Mouse (Mus musculus): ENCODE results near the gene Ltbp2. TPM values are rescaled to one million over a fixed set of nuclear protein-coding genes. Genes with fewer than 3 reads are reported as not detected.

The Ltbp2 gene
- polyA plus RNA-seq, 1 experiment from 2014 or later: 18.6 TPM

DNA sequence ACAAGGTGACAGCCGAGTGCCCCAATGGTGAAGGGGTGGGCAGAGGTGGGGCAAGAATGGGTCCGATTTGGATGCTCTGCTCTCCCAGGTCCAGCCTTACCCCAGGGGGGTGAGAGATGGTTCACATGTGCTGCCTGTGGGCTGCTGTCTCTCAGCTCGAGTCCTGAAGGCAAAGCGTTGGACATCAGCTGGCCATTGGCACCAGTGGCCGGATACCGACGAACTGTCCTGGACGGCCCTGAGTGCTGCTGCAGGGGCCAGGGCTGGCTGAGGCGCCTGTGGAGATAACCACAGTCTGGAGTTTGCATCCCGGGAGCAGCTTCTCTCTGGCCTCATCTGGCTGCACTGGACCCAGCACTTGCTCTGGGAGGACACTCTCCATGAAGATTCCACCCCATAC lies 44.7 kb downstream of the Ltbp2 start:
- no peak for ATAC-seq (ENCODE audit: low read depth)
- no peaks in the 10 kb centered on the region for H3K36me3 ChIP-seq (ENCODE audit: control insufficient read depth, insufficient read depth, low read length)
- H3K9me3 ChIP-seq (ENCODE audit: control insufficient read depth, low read length): no peaks in the 10 kb centered on the region
- peaks cover 5% of the 10 kb centered on the region; the same call in 1 of the 2 replicates for H3K4me1 ChIP-seq (replicated peaks; ENCODE audit: control insufficient read depth, insufficient read depth, low read length)
- H3K4me2 ChIP-seq (ENCODE audit: low read depth, low read length): no peak overlapping the region
- no peak overlapping the region for H3K27ac ChIP-seq (ENCODE audit: low read length)
- WGBS: 66% methylated on average over 10 of the region's 10 CpGs
- no peaks in the 10 kb centered on the region for H3K27me3 ChIP-seq (ENCODE audit: control insufficient read depth, insufficient read depth, low read depth, low read length)
- no peak overlapping the region for H3K9ac ChIP-seq (ENCODE audit: low read length)
- H3K4me3 ChIP-seq (ENCODE audit: low read length): no peak overlapping the region

GRCm38 (mm10) chr12:84831141-84831540 lies 45.2 kb downstream of the Ltbp2 start:
- no peaks in the 10 kb centered on the region for H3K9me3 ChIP-seq (ENCODE audit: control insufficient read depth, low read length)
- H3K4me1 ChIP-seq (replicated peaks; ENCODE audit: control insufficient read depth, insufficient read depth, low read length): peaks cover 5% of the 10 kb centered on the region; the same call in 1 of the 2 replicates
- H3K4me2 ChIP-seq (ENCODE audit: low read depth, low read length): no peak overlapping the region
- H3K4me3 ChIP-seq (ENCODE audit: low read length): no peak overlapping the region
- H3K9ac ChIP-seq (ENCODE audit: low read length): no peak overlapping the region
- no peaks in the 10 kb centered on the region for H3K27me3 ChIP-seq (ENCODE audit: control insufficient read depth, insufficient read depth, low read depth, low read length)
- no peak for ATAC-seq (ENCODE audit: low read depth)
- H3K27ac ChIP-seq (ENCODE audit: low read length): no peak overlapping the region
- H3K36me3 ChIP-seq (ENCODE audit: control insufficient read depth, insufficient read depth, low read length): no peaks in the 10 kb centered on the region
- WGBS: 46% methylated on average over 5 of the region's 5 CpGs

DNA sequence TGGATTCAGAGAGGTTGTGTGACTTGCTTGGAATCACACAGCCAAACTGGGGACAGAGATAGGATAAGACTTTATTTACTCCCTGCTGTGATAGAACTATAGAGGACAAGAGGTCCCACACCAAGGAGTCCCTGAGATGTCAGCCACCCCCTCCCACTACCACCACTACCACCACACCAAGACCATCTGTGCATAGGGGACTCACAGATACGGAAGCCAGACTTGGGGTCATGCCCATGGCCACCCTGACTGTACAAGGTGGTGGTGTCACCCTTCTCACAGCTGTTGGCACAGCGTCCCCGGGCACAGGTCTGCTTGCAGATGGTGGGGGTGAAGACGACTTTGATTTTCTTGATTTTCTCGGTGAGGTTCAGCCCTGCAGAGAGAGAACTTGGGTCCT lies 45.9 kb downstream of the Ltbp2 start:
- H3K4me1 ChIP-seq (replicated peaks; ENCODE audit: control insufficient read depth, insufficient read depth, low read length): peaks cover 4% of the 10 kb centered on the region; the same call in 1 of the 2 replicates
- H3K36me3 ChIP-seq (ENCODE audit: control insufficient read depth, insufficient read depth, low read length): no peaks in the 10 kb centered on the region
- no peak overlapping the region for H3K9ac ChIP-seq (ENCODE audit: low read length)
- no peak overlapping the region for H3K27ac ChIP-seq (ENCODE audit: low read length)
- no peak overlapping the region for H3K4me2 ChIP-seq (ENCODE audit: low read depth, low read length)
- no peak for ATAC-seq (ENCODE audit: low read depth)
- no peaks in the 10 kb centered on the region for H3K27me3 ChIP-seq (ENCODE audit: control insufficient read depth, insufficient read depth, low read depth, low read length)
- H3K4me3 ChIP-seq (ENCODE audit: low read length): no peak overlapping the region
- H3K9me3 ChIP-seq (ENCODE audit: control insufficient read depth, low read length): no peaks in the 10 kb centered on the region
- 91% methylated on average over 5 of the region's 5 CpGs for WGBS

- ATAC-seq (ENCODE audit: low read depth): no peak
- Histone ChIP-seq H3K4me2 (ENCODE audit: low read depth, low read length) (no peak overlapping the region), H3K4me3 (ENCODE audit: low read length) (no peak overlapping the region), H3K36me3 (ENCODE audit: control insufficient read depth, insufficient read depth, low read length) (no peaks in the 10 kb centered on the region), H3K4me1 (replicated peaks; ENCODE audit: control insufficient read depth, insufficient read depth, low read length) (peaks cover 2% of the 10 kb centered on the region; the same call in 1 of the 2 replicates), H3K27me3 (ENCODE audit: control insufficient read depth, insufficient read depth, low read depth, low read length) (no peaks in the 10 kb centered on the region), H3K9ac (ENCODE audit: low read length) (no peak overlapping the region), H3K9me3 (ENCODE audit: control insufficient read depth, low read length) (no peaks in the 10 kb centered on the region), H3K27ac (ENCODE audit: low read length) (no peak overlapping the region)
- 66% methylated on average over 10 of the region's 10 CpGs for WGBS
Measured at GRCm38 (mm10) chr12:84829913-84830312, 46.4 kb downstream of the Ltbp2 start.

- H3K4me3 ChIP-seq (ENCODE audit: low read length): no peak overlapping the region
- no peak overlapping the region for H3K27ac ChIP-seq (ENCODE audit: low read length)
- no peak overlapping the region for H3K4me2 ChIP-seq (ENCODE audit: low read depth, low read length)
- H3K27me3 ChIP-seq (ENCODE audit: control insufficient read depth, insufficient read depth, low read depth, low read length): no peaks in the 10 kb centered on the region
- WGBS: 81% methylated on average over 20 of the region's 20 CpGs
- no peaks in the 10 kb centered on the region for H3K36me3 ChIP-seq (ENCODE audit: control insufficient read depth, insufficient read depth, low read length)
- H3K4me1 ChIP-seq (replicated peaks; ENCODE audit: control insufficient read depth, insufficient read depth, low read length): peaks cover 5% of the 10 kb centered on the region; the same call in 1 of the 2 replicates
- ATAC-seq (ENCODE audit: low read depth): no peak
- H3K9me3 ChIP-seq (ENCODE audit: control insufficient read depth, low read length): no peaks in the 10 kb centered on the region
- no peak overlapping the region for H3K9ac ChIP-seq (ENCODE audit: low read length)
Measured at GRCm38 (mm10) chr12:84829109-84829724, 47.1 kb downstream of the Ltbp2 start.

DNA sequence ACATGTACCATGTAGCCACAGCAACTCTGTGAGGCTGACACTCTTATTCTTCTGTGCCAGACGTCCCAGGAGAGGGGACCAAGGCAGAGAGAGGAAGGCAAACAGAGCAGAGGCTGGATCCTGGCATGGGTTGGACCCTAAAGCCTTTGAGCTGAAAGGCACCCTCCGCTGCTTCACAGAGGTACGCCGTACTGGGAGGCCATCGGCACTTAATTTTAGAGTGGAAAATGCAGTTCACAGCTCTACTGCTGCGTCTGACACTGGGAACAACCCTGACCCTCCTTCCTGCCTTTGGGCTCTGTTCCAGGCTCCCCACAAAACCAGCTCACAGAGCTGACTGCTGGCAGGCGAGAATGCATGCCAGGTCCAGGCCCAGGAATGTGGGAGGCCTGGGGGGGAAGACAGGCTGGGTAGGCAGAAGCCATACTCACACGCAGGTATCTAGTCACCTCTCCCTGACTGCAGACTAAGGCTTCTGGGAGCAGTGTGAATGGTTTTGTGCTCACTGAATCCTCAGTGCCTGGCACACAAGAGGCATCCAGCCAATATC lies 48.9 kb downstream of the Ltbp2 start:
- H3K4me3 ChIP-seq (ENCODE audit: low read length): no peak overlapping the region
- peaks cover 7% of the 10 kb centered on the region; the same call in 1 of the 2 replicates for H3K4me1 ChIP-seq (replicated peaks; ENCODE audit: control insufficient read depth, insufficient read depth, low read length)
- H3K27ac ChIP-seq (ENCODE audit: low read length): no peak overlapping the region
- H3K4me2 ChIP-seq (ENCODE audit: low read depth, low read length): no peak overlapping the region
- H3K9ac ChIP-seq (ENCODE audit: low read length): no peak overlapping the region
- WGBS: 32% methylated on average over 8 of the region's 8 CpGs
- ATAC-seq (ENCODE audit: low read depth): no peak
- no peaks in the 10 kb centered on the region for H3K27me3 ChIP-seq (ENCODE audit: control insufficient read depth, insufficient read depth, low read depth, low read length)
- no peaks in the 10 kb centered on the region for H3K9me3 ChIP-seq (ENCODE audit: control insufficient read depth, low read length)
- H3K36me3 ChIP-seq (ENCODE audit: control insufficient read depth, insufficient read depth, low read length): no peaks in the 10 kb centered on the region

- Histone ChIP-seq H3K4me3 (ENCODE audit: low read length) (no peak overlapping the region), H3K36me3 (ENCODE audit: control insufficient read depth, insufficient read depth, low read length) (no peaks in the 10 kb centered on the region), H3K27me3 (ENCODE audit: control insufficient read depth, insufficient read depth, low read depth, low read length) (no peaks in the 10 kb centered on the region), H3K27ac (ENCODE audit: low read length) (no peak overlapping the region), H3K4me1 (replicated peaks; ENCODE audit: control insufficient read depth, insufficient read depth, low read length) (peaks cover 5% of the 10 kb centered on the region; the same call in 1 of the 2 replicates), H3K9ac (ENCODE audit: low read length) (no peak overlapping the region), H3K9me3 (ENCODE audit: control insufficient read depth, low read length) (no peaks in the 10 kb centered on the region), H3K4me2 (ENCODE audit: low read depth, low read length) (no peak overlapping the region)
- whole genome bisulfite sequencing: 50% methylated on average over 5 of the region's 5 CpGs
- no peak for ATAC-seq (ENCODE audit: low read depth)
Measured at GRCm38 (mm10) chr12:84824203-84824602, 52.1 kb downstream of the Ltbp2 start.

GRCm38 (mm10) chr12:84823601-84824000 lies 52.7 kb downstream of the Ltbp2 start:
- Histone ChIP-seq H3K9ac (ENCODE audit: low read length) (no peak overlapping the region), H3K4me2 (ENCODE audit: low read depth, low read length) (no peak overlapping the region), H3K4me3 (ENCODE audit: low read length) (no peak overlapping the region), H3K9me3 (ENCODE audit: control insufficient read depth, low read length) (no peaks in the 10 kb centered on the region), H3K27me3 (ENCODE audit: control insufficient read depth, insufficient read depth, low read depth, low read length) (no peaks in the 10 kb centered on the region), H3K4me1 (replicated peaks; ENCODE audit: control insufficient read depth, insufficient read depth, low read length) (peaks cover 5% of the 10 kb centered on the region; the same call in 1 of the 2 replicates), H3K36me3 (ENCODE audit: control insufficient read depth, insufficient read depth, low read length) (no peaks in the 10 kb centered on the region), H3K27ac (ENCODE audit: low read length) (no peak overlapping the region)
- 53% methylated on average over 7 of the region's 7 CpGs for WGBS
- ATAC-seq (ENCODE audit: low read depth): 0 out of 2 replicates have a peak, but pooled peaks have one; percentile 23

GRCm38 (mm10) chr12:84819236-84820168 lies 56.8 kb downstream of the Ltbp2 start:
- Histone ChIP-seq H3K4me1 (replicated peaks; ENCODE audit: control insufficient read depth, insufficient read depth, low read length) (peaks cover 16% of the 10 kb centered on the region; the same call in 1 of the 2 replicates), H3K27ac (ENCODE audit: low read length) (no peak overlapping the region), H3K36me3 (ENCODE audit: control insufficient read depth, insufficient read depth, low read length) (no peaks in the 10 kb centered on the region), H3K27me3 (ENCODE audit: control insufficient read depth, insufficient read depth, low read depth, low read length) (no peaks in the 10 kb centered on the region), H3K9ac (ENCODE audit: low read length) (no peak overlapping the region), H3K4me3 (ENCODE audit: low read length) (no peak overlapping the region), H3K9me3 (ENCODE audit: control insufficient read depth, low read length) (no peaks in the 10 kb centered on the region), H3K4me2 (ENCODE audit: low read depth, low read length) (no peak overlapping the region)
- 70% methylated on average over 13 of the region's 13 CpGs for WGBS
- peak; percentile 30; the same call in 1 of the 2 replicates for ATAC-seq (ENCODE audit: low read depth)

All from lung, embryonic 16.5 days (tissue).